Mouse (Mus musculus) stomach, postnatal 0 days (tissue): Measurements from ENCODE around the gene Crhr2. TPM values are rescaled to one million over a fixed set of nuclear protein-coding genes. Genes with fewer than 3 reads are reported as not detected.

ENCODE experiments used
- ATAC-seq: fragments of 200-750 bp; cut with Nextera tagmentation; 2 replicates; pipeline ENCODE4 v1.8.0; 2017; ENCODE audit not compliant: low FRiP score, low TSS enrichment
- DNase-seq: peaks from one replicate; pipeline ENCODE4 v3.0.0-alpha.2; 2016; ENCODE audit warnings: low spot score
- H3K27ac ChIP-seq: fragments of 300-500 bp; sonication (generic); replicated peaks from 2 replicates; pipeline ENCODE4 v1.5.1; 2014; ENCODE audit warnings: mild to moderate bottlenecking, control low read depth
- H3K27me3 ChIP-seq: fragments of 300-500 bp; sonication (generic); 2 replicates; pipeline ENCODE4 v1.6.1; 2014; ENCODE audit warnings: low read length; ENCODE audit not compliant: control insufficient read depth, insufficient read depth
- H3K36me3 ChIP-seq: fragments of 300-500 bp; sonication (generic); 2 replicates; pipeline ENCODE4 v1.6.1; 2014; ENCODE audit warnings: low read length, mixed read lengths; ENCODE audit not compliant: control insufficient read depth, insufficient read depth
- H3K4me1 ChIP-seq: fragments of 300-500 bp; sonication (generic); replicated peaks from 2 replicates; pipeline ENCODE4 v1.6.1; 2014; ENCODE audit warnings: antibody characterized with exemption; ENCODE audit not compliant: control insufficient read depth, insufficient read depth
- H3K4me2 ChIP-seq: fragments of 300-500 bp; sonication (generic); replicated peaks from 2 replicates; pipeline ENCODE4 v1.6.1; 2014; ENCODE audit warnings: low read depth, mild to moderate bottlenecking, control low read depth, moderate library complexity
- H3K4me3 ChIP-seq: fragments of 300-500 bp; sonication (generic); 2 replicates; pipeline ENCODE4 v1.5.1; 2014; ENCODE audit warnings: low read depth, low read length, control low read depth
- H3K9ac ChIP-seq: fragments of 300-500 bp; sonication (generic); 2 replicates; pipeline ENCODE4 v1.6.1; 2014; ENCODE audit warnings: mild to moderate bottlenecking, low read length, control low read depth, mixed read lengths
- H3K9me3 ChIP-seq: fragments of 300-500 bp; sonication (generic); 2 replicates; pipeline ENCODE4 v1.6.1; 2016; ENCODE audit warnings: low read length; ENCODE audit not compliant: control insufficient read depth
- CTCF ChIP-seq: IDR thresholded peaks from 2 replicates; pipeline ENCODE4 v1.5.1; 2016; ENCODE audit warnings: antibody characterized with exemption, low read depth, mild to moderate bottlenecking, moderate library complexity
- EP300 ChIP-seq: optimal IDR thresholded peaks from 2 replicates; pipeline ENCODE3; 2016; ENCODE audit warnings: antibody characterized with exemption
- WGBS: fragments of 180-500 bp; shearing (Covaris S2); extraction: QIAGEN DNeasy Blood & Tissue Kit; methylation state at CpG from one replicate; pipeline ENCODE4 v1.1.7; 2014; 5-methylcytosine and 5-hydroxymethylcytosine counted together
- polyA plus RNA-seq: library from polyadenylated mRNA; unstranded; fragments of >200 nt; fragmentation: Nextera tagmentation; extraction: Ambion mirVana; gene quantifications from 2 replicates; pipeline ENCODE4 v1.2.1, GENCODE M21; 2015

Crhr2 gene
- polyA plus RNA-seq, 1 experiment from 2014 or later: 0.23 TPM

DNA sequence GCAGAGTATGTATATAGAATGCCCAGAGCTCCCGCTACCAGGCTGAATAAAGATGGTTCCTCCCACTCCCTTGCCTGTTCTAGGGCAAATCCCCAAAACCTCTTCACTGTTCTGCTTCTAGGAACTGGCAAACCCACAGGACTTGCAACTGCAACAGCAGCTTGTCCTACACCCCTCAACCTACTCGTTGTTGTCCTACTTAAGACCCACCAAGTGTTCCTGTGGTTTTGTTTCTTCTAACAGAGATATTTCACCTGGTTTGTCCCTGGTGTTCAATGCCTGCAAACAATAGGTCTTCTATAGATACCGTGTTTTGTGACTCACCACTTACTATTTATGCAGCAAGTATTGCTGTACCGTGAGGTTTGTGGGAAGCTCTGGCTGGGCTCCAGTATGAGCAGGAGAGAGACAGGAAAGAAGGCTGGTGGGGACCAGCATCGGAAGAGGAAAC lies 28.5 kb upstream of the Crhr2 start:
- H3K4me3 ChIP-seq: no peak overlapping the region
- DNase-seq: no peak
- no peak overlapping the region for H3K9ac ChIP-seq
- 63% methylated on average over 5 of the region's 5 CpGs for WGBS
- H3K27me3 ChIP-seq: no peaks in the 10 kb centered on the region
- no peaks in the 10 kb centered on the region for H3K36me3 ChIP-seq
- H3K27ac ChIP-seq: no peak overlapping the region
- H3K4me2 ChIP-seq: no peak overlapping the region
- no peak for ATAC-seq
- H3K4me1 ChIP-seq: no peaks in the 10 kb centered on the region
- TF ChIP-seq EP300: no peak
- no peaks in the 10 kb centered on the region for H3K9me3 ChIP-seq

DNA sequence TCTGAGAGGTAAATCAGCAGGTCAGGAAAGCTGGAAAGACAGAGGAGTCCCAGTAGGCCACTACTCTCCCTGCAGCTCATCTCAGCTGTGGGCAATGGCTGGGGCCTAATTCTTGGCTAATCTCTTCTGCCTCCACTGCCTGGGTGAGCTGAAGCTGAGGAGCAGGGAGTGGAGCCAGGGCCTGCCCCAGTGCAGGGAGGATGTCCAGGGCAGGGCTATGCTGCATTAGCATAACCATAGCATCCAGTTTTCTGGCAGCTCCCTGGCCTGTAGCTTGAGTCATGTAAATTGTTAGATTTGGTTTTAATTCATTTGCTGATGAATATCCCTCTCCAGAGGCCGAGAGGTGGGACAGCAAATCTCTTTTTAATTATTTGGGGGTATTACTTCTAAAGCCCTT lies 26.4 kb upstream of the Crhr2 start:
- no peak overlapping the region for H3K4me2 ChIP-seq
- no peaks in the 10 kb centered on the region for H3K36me3 ChIP-seq
- no peak overlapping the region for H3K9ac ChIP-seq
- no peaks in the 10 kb centered on the region for H3K27me3 ChIP-seq
- no peaks in the 10 kb centered on the region for H3K4me1 ChIP-seq
- H3K4me3 ChIP-seq: no peak overlapping the region
- 56% methylated on average over 1 of the region's 1 CpGs for WGBS
- H3K27ac ChIP-seq: no peak overlapping the region
- no peak for ATAC-seq
- no peaks in the 10 kb centered on the region for H3K9me3 ChIP-seq
- TF ChIP-seq EP300 (no peak), CTCF (no peak)
- DNase-seq: no peak

DNA sequence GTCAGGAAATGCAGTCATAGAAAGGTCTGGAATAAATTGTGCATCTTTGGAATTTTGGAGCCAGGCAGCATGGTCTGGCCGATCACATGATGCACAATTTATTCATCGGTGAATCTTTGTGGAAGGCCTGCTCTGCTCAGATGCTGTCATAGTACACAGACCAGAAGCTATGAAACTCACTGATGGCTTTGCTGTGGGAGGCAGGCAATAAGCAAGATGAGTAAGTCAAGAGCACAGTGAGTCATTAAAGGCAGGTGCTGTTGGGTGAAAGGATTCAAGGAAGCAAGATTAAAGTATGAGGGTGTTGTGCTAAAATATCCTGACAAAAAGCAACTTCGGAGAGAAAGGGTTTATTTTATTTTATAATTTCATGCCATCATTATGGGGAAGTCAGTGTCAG lies 19.4 kb upstream of the Crhr2 start:
- no peaks in the 10 kb centered on the region for H3K4me1 ChIP-seq
- H3K4me3 ChIP-seq: no peak overlapping the region
- H3K27ac ChIP-seq: no peak overlapping the region
- WGBS: 92% methylated on average over 3 of the region's 3 CpGs
- no peak for ATAC-seq
- no peak overlapping the region for H3K4me2 ChIP-seq
- H3K9me3 ChIP-seq: no peaks in the 10 kb centered on the region
- TF ChIP-seq EP300 (no peak), CTCF (no peak)
- no peak for DNase-seq
- H3K9ac ChIP-seq: no peak overlapping the region
- no peaks in the 10 kb centered on the region for H3K27me3 ChIP-seq
- H3K36me3 ChIP-seq: no peaks in the 10 kb centered on the region

DNA sequence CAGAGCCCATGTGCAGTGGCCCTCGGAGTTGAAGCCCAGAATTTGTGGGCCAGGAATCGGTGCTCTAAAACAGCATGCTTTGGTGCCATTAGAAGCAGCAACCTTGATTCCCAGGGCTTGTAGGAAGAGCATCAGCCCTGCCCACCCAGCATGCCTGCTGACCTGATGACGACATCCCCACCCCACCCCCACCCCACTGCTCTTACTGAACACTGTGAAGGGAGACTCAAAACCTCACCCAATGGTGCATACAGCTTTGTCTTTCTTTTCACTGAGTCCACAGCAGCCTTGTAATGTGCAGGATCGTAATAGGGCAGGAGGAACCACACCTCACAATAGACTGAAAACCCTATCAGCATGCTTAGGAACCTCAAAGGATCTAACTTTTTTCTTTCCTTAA lies 13.3 kb upstream of the Crhr2 start:
- DNase-seq (no peak), ATAC-seq (no peak)
- Histone ChIP-seq H3K4me2 (no peak overlapping the region), H3K27ac (no peak overlapping the region), H3K36me3 (no peaks in the 10 kb centered on the region), H3K9ac (no peak overlapping the region), H3K27me3 (no peaks in the 10 kb centered on the region), H3K4me3 (no peak overlapping the region), H3K9me3 (no peaks in the 10 kb centered on the region), H3K4me1 (no peaks in the 10 kb centered on the region)
- TF ChIP-seq CTCF (no peak), EP300 (no peak)
- 48% methylated on average over 4 of the region's 4 CpGs for WGBS

DNA sequence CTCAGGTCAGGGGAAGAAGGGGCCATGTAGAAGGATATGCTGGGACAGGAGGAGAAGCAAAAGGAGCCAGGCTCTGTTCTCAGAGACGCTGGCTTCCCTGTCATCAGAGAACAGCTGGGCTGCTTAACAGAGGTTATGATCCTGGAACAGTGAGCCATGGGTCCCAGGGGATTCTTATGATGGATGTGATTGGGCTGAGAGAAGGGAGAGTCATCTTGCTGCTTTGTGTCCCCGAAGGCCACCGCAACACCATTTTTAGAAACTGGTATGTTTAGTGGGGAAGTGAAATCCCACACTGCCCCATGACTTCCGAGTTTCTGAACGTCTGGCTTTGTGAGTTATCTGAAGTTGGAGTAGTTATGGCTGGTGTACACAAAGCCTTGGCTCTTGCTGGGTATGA lies 12.5 kb upstream of the Crhr2 start:
- H3K4me2 ChIP-seq: no peak overlapping the region
- H3K36me3 ChIP-seq: no peaks in the 10 kb centered on the region
- H3K4me3 ChIP-seq: no peak overlapping the region
- no peaks in the 10 kb centered on the region for H3K9me3 ChIP-seq
- no peak overlapping the region for H3K27ac ChIP-seq
- no peak overlapping the region for H3K9ac ChIP-seq
- no peaks in the 10 kb centered on the region for H3K4me1 ChIP-seq
- H3K27me3 ChIP-seq: no peaks in the 10 kb centered on the region
- TF ChIP-seq EP300 (no peak), CTCF (no peak)
- 62% methylated on average over 5 of the region's 5 CpGs for WGBS
- ATAC-seq (no peak), DNase-seq (no peak)

DNA sequence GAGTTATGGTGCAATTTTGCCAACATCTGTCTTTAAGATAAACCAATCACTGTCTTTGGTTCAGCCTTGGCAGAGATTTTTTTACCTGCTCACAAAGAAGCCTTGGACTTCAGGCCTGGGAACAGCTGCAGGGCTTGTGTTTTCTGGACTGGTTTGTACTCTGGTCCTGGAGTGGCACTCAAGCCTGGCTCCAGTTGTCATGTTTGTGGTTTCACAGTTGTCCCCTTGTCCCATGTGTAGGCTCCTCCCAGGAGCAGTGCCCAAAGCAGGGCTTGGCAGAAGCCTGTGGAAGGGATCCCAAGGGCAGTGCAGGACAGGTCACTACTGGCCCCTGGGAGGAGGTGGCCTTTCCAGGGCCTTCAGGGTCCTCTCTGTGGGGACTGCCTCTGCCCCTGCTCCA lies 5.5 kb upstream of the Crhr2 start:
- ATAC-seq: no peak
- H3K27me3 ChIP-seq: no peaks in the 10 kb centered on the region

More for the DNA sequence above, 5.5 kb upstream of the Crhr2 start:
- TF ChIP-seq CTCF (no peak), EP300 (no peak)
- no peak overlapping the region for H3K4me3 ChIP-seq
- no peak overlapping the region for H3K27ac ChIP-seq
- H3K4me1 ChIP-seq: no peaks in the 10 kb centered on the region
- no peak overlapping the region for H3K9ac ChIP-seq
- H3K9me3 ChIP-seq: no peaks in the 10 kb centered on the region
- H3K4me2 ChIP-seq: no peak overlapping the region
- no peaks in the 10 kb centered on the region for H3K36me3 ChIP-seq
- no peak for DNase-seq
